Mouse (Mus musculus): ENCODE results near the gene Tsr1.

Tsr1 gene

DNA sequence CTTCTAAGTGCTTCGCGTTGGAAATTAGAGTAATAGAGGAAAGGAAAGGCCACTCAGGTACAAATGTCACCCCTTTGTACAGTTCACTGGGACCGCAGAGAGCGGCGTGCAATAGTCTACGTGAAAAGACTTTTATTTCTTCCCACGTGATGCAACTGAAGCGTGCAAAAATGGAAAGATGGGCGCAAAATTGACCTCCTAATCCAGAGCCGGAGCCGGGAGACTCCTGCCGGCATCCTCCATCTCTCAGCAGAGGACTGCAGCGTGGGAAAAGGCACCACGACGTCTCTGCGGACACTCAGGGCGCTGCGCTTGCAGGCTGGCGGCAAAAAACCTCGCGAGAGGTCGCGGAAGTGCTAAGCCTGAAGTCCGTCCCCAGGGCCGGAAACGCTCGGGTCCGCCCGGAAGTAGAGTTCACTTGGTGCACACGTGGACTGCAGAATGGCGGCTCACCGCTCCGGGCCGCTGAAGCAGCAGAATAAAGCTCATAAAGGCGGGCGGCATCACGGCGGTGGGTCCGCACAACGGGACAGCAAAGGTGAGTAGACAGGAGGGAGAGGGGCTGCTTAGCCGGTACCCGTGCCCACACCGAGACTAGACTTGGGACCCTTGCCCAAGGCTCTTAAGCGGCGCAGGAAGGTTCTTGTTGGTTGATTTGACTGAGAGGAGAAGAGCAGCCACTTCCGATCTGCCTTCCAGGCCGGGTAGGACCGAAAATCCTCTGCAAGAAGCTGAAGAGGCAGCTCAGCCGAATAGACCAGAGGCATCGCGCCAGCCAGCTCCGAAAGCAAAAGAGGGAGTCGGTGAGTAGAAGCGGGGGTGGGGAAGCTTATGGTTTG lies at the start of gene Tsr1:
Gene Tsr1, plus strand, starts transcription at position 394 of the 839 bp plus-strand sequence.
- DNase-seq (ENCODE audit: low read depth, low spot score), result peak; percentile 93

- no peak for DNase-seq (ENCODE audit: low read depth, low spot score)
Measured at GRCm38 (mm10) chr11:74850998-74851661, 46.7 kb upstream of the Tsr1 start.

DNA sequence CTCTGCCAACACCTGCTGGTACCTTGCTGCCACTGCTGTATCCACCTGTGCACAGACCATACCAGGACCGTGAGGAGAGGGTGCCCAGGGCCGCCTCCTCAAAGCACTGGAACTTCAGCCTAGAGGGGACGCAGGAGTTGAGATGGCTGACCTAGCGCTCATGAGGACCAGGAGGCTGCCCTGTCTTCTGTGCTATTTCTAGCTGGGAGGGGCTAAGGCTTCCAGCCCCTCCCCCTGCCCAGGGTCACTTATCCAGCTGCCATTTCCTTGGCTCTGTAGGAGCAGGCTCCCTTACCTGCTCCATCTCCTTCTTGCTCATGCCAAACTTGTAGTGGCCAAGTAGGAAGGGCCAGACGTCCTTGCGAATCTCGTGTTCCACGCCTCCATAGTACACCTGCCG lies 40.1 kb upstream of the Tsr1 start:
- no peak for DNase-seq (ENCODE audit: low read depth, low spot score)

- DNase-seq (ENCODE audit: low read depth, low spot score), result no peak
Measured at GRCm38 (mm10) chr11:74862129-74862528, 35.7 kb upstream of the Tsr1 start.

DNA sequence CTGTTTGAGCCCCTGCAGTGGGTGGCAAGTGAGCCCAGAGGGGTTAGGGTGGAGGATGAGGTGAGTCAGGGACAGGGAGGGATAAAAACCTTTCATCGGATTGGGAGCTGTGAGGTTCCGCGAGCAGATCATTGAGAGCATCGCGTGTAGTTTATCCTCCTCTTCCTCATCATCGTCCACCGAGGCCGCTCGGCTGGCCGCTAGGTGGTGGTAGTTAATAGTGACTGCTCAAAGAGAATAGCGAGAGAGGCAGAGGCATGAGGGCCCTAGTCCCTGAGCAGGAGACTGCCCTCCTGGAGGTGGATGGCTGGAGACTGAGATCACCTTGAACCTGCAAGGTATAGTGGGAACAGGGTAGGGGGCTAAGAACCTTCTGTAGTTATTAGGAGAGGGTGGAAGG lies 34.4 kb upstream of the Tsr1 start:
- no peak for DNase-seq (ENCODE audit: low read depth, low spot score)

DNA sequence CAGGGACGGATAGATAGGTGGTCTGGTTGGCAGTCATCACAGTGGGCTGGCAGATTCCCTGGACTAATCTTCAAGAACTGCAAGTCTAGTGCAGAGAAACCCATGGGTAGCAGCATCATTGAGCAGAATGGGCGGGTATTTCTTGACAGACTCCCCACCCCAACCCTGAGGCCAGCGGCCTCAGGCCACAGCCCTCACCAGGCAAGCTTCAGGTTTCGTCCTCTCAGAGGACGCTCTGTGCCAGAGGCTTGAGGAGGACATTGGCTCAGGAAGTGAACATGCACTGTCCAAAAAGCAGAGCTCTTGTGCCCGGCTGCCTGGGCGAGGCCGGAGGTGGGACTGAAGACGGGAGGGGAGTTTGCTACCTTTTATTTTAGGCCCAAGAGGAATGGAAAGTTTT lies 33.5 kb upstream of the Tsr1 start:
- DNase-seq (ENCODE audit: low read depth, low spot score), result no peak

DNA sequence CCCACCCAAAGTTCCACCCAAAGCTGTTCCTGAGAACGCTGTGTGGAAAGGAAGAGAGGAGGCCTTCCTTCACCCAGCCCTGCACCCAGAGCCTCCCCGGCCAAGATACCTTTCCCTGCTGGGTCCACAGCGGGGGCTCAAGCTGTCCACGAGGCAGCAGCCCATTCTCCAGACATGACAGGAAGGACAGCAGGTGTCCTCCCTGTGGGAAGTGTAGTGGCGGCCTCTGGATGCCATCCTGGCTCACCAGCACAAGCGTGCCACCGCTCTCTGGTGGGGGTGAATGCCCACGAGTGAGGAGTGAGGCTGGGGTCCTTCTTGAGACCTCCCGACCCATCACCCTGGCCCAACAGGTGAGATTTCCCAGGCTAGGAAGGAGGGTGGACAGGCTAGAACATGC lies 32.6 kb upstream of the Tsr1 start:
- DNase-seq (ENCODE audit: low read depth, low spot score), result no peak

DNA sequence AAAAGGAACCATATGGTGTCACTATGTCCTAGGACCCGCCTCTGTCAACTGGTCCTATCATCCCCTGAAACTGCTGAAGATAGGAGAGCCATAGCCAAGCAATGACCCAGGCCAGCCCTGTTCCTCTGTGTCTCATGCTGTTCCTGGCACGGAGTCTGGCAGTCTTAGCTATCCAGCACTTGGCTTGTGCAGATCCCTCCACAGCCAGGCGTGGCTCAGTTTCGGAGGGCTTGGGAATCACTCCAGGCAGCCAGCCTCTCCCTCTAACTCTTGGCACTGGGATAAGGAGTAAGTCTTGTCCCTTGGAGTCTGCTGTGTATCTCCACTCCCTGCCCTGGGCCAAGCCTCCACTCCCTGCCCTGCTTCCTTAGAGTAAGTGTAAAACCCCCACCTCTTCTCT lies 31.2 kb upstream of the Tsr1 start:
- no peak for DNase-seq (ENCODE audit: low read depth, low spot score)

DNA sequence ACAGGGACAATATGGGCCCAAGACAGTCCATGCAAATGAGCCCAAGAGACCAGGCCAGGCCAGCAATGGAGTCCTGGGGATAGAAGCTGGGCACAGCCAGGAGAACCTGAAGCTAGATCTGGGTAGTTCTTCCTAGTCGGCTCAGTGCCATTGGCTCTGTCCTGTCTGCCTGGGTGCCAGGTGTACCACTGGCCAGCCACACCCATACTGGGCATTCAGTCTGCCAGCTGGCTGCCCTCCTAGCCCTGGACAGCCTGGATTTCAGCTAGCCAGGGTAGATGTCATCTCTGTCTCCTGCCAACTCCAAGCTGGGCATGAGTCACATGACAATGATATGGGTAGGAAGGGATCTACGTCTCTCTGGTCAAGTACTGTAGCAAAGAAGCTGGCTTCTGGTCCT lies 30.7 kb upstream of the Tsr1 start:
- no peak for DNase-seq (ENCODE audit: low read depth, low spot score)

DNA sequence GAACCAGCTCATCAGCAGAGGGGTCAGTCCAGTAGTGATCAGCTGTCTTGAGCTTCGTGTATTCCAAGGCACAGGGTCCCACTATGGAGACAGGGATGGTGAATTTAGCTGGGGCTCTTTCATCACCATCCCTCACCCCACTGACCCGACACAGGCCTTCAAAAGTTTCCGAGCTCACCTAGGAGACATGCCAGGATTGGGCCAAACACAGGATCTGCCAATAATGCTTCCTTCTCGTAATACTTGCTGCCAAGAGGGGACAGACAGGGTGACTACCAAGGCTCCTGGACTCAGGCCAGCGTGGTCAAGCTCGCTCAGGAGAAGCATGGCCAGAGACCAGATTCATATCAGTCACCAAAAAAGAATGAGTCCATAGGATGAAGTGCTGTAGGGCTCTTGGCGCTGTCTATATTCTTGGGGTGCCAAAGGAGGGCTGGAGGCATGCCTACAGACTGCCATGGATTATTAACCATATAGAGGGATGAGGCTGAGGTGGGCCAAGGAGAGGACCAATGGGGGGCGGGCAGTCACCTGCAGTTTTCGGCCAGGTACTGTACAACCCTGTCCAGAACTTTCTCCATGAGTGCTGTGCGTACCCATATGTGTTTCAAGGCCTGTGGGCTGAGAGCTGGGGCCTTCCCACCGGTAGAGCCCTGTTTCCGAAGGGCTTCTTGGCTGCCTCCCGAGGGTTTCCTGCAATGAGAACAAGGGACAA lies 29.7 kb upstream of the Tsr1 start:
- DNase-seq (ENCODE audit: low read depth, low spot score), result no peak

DNA sequence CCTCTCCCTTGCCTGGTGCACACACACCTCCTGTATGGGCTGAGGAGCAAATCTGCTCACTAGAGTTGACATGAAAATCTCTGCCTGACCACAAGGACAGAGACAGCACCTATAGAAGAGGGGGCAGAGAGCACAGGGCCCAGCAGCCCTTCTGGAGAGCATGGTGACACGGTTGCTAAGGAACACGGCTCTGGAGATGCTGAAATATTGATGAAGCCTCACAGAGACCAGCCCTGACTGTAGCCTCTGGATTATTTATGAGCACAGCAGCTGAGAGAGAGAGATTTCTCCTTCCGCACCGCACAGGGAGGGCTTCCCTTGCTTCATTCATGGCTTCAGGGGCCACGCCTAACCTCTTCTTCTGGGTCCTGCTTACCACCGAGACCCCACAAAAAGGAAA lies 28.3 kb upstream of the Tsr1 start:
- DNase-seq (ENCODE audit: low read depth, low spot score), result no peak

GRCm38 (mm10) chr11:74870544-74870943 lies 27.3 kb upstream of the Tsr1 start:
- no peak for DNase-seq (ENCODE audit: low read depth, low spot score)

- DNase-seq (ENCODE audit: low read depth, low spot score), result no peak
Measured at GRCm38 (mm10) chr11:74870991-74871622, 26.8 kb upstream of the Tsr1 start.

- no peak for DNase-seq (ENCODE audit: low read depth, low spot score)
Measured at GRCm38 (mm10) chr11:74874630-74875029, 23.2 kb upstream of the Tsr1 start.

- peak; percentile 64 for DNase-seq (ENCODE audit: low read depth, low spot score)
Measured at GRCm38 (mm10) chr11:74876801-74877200, 21.1 kb upstream of the Tsr1 start.

DNA sequence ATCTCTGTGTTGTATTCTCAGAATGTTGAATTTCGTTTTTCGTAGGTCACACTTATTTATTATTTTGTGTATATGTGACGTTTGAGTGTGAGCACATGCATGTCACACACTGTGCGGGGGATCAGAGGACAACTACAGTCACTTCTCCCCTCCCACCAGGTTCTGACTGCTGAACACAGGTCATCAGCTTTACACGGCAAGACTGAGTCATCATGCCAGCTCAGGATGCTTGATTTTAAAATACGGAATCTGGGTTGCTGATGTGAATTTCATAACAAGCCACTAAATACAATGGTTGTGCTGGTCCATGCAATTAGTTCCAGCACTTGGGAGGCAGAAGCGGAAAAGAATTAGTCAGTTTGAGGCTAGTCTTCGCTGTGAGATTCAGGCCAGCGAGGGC lies 16.9 kb upstream of the Tsr1 start:
- no peak for DNase-seq (ENCODE audit: low read depth, low spot score)

GRCm38 (mm10) chr11:74881979-74882378 lies 15.9 kb upstream of the Tsr1 start:
- DNase-seq (ENCODE audit: low read depth, low spot score), result no peak

DNA sequence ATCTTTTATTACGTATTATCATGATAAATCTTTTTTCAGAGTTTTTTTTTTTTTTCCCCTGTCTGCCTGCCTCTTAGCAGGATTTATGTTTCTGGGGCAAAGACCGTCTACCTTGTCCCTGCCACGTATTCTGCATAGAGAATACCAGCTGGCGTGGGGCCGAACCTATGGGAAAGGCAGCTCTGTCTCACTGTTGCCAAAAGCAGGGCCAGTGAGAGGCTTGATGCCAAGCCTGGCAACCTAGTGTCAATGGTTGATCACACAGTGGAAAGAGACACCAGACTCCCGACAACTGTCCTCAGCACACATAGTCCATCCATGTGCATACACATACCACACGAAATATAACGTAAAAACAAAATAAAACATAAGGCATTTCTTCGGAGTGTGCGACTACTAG lies 14.8 kb upstream of the Tsr1 start:
- DNase-seq (ENCODE audit: low read depth, low spot score), result no peak

DNA sequence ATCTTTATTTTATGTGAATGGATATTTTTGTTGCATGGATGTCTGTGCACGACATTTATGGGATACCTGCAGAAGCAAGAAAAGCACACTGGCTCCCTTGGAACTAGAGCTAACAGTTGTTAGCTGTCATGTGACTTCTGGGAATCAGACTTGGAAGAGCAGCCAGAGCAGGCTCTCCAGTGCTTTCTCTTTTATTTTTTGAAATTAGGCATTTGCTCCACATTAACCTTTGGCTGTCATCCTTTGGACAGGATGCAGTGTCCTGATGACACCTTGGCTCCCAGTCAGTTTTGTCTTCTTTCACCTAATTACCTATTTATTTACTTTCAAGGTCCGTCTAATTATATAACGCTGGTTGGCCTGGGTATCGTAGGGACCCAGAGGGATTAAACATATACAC lies 3.3 kb upstream of the Tsr1 start:
- no peak for DNase-seq (ENCODE audit: low read depth, low spot score)

DNA sequence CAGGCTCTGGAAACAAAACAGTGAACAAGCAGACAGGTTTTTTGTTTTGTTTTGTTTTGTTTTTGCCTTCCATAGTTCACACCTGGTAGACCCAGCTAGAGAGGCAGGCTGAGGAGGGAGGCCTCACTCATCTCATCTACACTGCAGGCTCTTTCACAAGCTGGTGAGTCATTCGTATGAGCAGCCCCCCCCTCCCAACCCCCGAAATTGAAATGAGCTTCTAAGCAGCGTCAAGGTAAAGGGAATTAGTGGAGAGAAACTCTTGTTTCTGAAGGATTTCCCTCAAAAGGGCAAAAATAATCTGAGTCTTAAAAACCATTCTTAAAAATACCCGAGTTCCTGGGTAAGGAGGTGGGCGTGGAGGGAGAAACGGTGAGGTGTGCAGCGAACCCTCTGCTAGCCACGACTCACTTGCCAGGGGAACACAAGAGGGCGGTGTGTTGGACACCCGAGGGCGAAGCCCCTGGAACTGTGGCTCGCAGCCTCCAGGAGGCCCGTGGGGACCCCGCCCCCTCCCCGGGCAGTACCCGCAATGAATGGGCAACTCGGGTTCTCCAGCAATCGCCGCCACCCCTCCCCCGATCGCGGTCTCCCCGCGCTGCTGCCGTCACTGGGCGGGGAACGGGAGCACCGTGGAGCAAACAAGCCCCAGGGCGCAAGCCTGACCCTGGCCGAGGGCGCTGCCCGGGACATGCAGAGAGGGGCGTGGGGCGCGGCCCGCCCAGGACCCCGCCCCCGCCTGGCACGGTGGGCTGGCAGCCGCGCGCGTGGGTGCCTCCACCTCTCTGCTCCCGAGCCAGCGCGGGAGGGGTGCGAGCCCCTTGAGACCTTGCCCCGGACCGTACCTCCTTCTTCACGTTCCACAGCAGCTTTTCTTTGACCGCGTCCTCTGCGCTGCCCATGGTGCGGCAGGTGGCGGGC lies 1.6 kb upstream of the Tsr1 start:
- peak; percentile 18 for DNase-seq (ENCODE audit: low read depth, low spot score)
